Mouse (Mus musculus) naive thymus-derived CD4-positive, alpha-beta T cell, adult 2 months (primary cell): ENCODE measurements around the gene Fam71f2.

Experiments used
- DNase-seq: peaks from one replicate; pipeline ENCODE4 v3.0.0-alpha.2; 2011; ENCODE audit warnings: low read depth

Fam71f2 gene

GRCm38 (mm10) chr6:29279293-29279692 lies at the start of gene Fam71f2:
Fam71f2 (plus strand) TSS chr6:29279593.
- no peak for DNase-seq

- DNase-seq, result no peak
Observed at GRCm38 (mm10) chr6:29230386-29230785, 49.0 kb upstream of the Fam71f2 start.

DNA sequence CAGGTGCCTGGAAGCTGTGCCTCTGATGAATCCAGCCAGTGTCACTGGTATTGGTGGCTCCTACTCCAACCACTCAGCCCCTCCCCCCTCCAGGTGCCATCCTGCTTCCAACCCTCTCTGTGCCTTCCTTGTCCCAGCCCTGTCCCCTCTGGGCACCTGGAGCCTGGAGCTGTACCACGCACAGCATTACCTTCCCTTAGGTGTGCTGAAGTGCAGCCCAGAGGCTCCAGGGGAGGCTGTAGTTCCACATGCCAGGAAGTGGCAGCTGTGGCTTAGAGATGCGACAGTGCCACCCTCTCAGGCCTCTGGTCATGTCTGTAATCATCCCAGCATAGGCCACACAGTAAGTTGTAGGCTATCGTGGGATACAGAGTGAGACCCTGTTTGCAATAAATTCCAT lies 47.6 kb upstream of the Fam71f2 start:
- no peak for DNase-seq

GRCm38 (mm10) chr6:29232321-29232720 lies 47.1 kb upstream of the Fam71f2 start:
- DNase-seq, result peak; percentile 82

DNA sequence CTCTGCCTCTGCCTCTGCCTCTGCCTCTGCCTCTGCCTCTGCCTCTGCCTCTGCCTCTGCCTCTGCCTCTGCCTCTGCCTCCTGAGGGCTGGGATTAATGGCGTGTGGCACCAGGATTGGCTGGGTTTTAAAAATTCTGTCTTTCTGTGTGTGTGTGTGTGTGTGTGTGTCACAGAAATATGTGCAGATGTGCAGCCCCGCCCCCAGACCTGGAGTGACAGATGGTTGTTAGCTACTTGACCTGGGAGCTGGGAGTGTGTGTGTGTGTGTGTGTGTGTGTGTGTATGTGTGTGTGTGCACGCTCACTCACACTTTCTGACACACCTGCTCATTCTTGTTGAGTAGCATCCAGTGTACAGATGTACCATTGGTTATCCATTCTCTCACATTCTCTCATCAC lies 45.7 kb upstream of the Fam71f2 start:
- DNase-seq, result no peak

- DNase-seq, result peak; percentile 86
Observed at GRCm38 (mm10) chr6:29234272-29234671, 45.1 kb upstream of the Fam71f2 start.

DNA sequence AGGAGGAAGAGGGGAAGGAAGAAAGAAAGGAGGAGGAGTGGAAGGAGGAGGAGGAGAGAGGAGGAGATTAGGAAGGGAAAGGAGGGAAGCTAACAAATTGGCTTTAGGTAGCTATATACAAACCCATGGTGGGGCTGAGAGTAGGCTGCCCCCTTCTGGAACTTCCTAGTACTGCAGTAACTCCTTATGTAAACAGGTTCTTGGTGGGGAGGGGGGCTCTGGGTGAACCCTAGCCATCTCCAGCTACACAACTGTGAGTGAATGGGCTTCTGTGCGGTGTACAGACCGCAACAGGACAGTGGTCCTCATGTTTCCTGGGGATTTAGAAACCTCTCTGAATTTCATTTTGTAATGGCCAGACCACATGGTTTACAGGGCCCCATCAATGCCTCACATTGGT lies 38.6 kb upstream of the Fam71f2 start:
- DNase-seq, result peak; percentile 92

- peak; percentile 67 for DNase-seq
Observed at GRCm38 (mm10) chr6:29241697-29242096, 37.7 kb upstream of the Fam71f2 start.

- DNase-seq, result peak; percentile 48
Observed at GRCm38 (mm10) chr6:29242265-29242664, 37.1 kb upstream of the Fam71f2 start.

DNA sequence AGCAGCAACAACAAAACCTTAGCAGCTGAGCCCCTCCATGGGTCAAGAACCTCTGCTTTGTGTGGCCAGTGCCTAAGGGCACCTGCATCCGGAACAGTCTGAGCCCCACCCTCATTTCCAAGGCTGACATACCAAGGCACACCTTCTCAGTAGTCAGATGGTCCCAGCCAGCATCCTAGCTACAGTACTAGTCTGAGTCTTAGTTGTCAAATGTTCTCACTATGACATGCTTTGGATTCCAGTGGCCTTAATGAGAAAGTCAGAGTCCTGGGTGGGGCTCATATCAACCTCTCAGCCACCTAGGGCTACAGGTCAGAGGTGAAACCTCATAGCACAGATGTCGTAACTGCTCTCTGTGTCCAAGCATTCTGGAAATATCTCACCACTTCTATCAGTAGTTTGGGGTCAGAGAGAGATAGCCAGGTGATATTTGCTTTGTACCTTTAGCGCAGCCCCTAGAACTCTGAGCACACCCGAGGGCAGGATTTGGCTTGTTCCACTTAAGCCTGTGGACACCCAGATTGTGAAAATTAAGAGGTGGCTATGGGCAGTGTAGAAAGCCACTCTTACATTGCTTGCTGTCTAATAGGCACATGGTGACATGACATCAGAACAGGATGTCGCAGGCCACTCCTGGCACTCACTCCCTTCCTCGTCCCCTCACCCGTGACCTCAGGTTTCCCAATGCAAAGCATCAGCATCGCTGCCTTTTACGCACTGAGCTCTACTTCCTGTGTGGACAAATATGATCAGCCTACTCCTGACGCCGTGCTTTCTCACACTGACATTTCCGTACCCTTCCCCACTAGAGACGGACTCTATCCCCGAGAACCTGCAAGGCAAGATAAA lies 33.9 kb upstream of the Fam71f2 start:
- no peak for DNase-seq

GRCm38 (mm10) chr6:29246183-29246582 lies 33.2 kb upstream of the Fam71f2 start:
- no peak for DNase-seq

DNA sequence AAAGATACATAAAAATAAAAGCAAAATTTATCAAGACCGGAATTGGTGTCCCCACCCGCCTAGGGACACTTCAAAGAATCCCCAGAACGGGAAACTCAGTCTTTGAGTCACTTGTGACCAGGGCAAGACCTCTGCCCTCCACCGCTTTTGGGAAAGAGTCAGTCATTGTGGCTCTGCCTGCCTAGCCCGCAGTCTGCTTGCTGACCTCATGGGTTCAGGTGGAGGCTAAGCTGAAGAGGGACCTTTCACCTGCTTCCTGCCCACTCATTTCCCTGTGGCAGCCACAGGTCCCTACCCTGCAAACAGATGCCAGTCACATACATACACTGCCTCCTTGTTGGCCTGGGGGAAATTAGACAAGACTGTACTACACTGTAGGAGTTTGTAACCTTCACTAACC lies 32.8 kb upstream of the Fam71f2 start:
- no peak for DNase-seq

- no peak for DNase-seq
Observed at GRCm38 (mm10) chr6:29247072-29247471, 32.3 kb upstream of the Fam71f2 start.

DNA sequence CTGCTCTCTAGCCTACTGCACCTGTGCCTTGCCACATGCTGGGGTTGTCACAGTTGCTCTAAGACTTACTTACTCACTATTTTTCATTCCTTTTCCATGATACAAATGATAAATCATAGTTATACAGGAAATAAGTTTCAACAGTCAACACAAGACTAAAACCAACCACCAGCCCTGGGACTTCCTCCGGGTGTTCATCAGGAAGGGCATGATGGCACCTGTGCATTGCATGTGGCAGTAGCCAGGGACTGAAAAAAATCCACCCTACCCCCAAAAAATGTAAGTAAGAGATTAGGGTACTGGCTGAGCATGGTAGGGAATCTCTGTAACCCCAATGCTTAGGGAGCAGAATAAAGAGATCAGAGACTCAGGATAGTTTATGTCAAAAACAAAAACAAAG lies 20.0 kb upstream of the Fam71f2 start:
- DNase-seq, result no peak

GRCm38 (mm10) chr6:29261831-29262230 lies 17.6 kb upstream of the Fam71f2 start:
- no peak for DNase-seq

GRCm38 (mm10) chr6:29263650-29264455 lies 15.5 kb upstream of the Fam71f2 start:
- no peak for DNase-seq

GRCm38 (mm10) chr6:29264456-29264781 lies 15.0 kb upstream of the Fam71f2 start:
- peak; percentile 48 for DNase-seq

- no peak for DNase-seq
Observed at GRCm38 (mm10) chr6:29266936-29267335, 12.5 kb upstream of the Fam71f2 start.

- no peak for DNase-seq
Observed at GRCm38 (mm10) chr6:29269006-29269668, 10.3 kb upstream of the Fam71f2 start.

DNA sequence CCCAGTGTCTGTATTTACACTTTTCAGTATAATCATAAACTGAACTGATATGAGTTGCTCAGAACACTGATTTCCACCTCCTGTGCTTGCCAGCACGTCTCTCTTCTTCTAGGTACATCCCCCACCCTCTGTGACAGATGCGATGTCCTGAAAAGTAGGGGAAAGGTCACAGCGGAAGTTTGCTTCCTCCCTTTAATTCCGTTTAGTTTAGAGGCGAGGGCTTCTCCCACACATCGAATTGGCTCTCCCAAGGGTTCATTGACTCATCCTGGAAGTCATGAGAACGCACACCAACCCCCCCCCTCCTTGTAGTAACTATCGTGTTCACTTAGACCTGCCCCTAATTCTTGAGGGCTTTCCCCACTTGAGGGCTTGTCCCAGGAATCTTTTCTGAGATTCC lies 8.4 kb upstream of the Fam71f2 start:
- DNase-seq, result peak; percentile 79

GRCm38 (mm10) chr6:29272312-29273072 lies 6.9 kb upstream of the Fam71f2 start, which contains the start of gene Hilpda:
Hilpda (plus strand) TSS chr6:29272488.
- peak; percentile 97 for DNase-seq

- DNase-seq, result no peak
Observed at GRCm38 (mm10) chr6:29276746-29277145, 2.6 kb upstream of the Fam71f2 start.
